Mouse (Mus musculus) forelimb bud, embryonic 11.5 days (tissue): ENCODE results near the gene Nr1i3.
"Not testable (repeated sequence)": the region's sequence is repeated elsewhere in the genome, so short reads cannot be mapped to it uniquely, and the experiment has no call there.

ENCODE experiments used
- DNase-seq: peaks from one replicate; pipeline ENCODE4 v3.0.0-alpha.2; 2012; ENCODE audit warnings: low read depth, low spot score

Gene Nr1i3

DNA sequence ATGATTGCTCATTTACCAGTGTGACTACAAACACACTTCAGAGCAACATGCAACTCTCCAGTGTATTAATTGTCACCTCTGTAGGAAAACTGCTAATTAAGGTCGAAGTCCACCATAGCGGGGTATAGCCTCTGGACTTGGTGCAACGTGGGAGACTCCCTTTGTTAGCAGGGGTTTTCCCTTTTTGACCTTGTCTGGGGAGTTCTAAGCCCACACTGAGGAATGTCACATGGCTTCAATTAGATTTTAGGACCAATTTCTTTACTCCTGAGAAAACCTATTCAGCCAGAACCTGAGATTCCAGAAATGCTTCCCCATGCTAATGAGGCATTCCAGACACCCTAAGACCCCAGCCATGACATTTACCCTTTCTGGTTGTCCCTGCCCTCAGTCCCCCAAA, 16.4 kb downstream of the Nr1i3 start:
- DNase-seq = peak; percentile 72

DNA sequence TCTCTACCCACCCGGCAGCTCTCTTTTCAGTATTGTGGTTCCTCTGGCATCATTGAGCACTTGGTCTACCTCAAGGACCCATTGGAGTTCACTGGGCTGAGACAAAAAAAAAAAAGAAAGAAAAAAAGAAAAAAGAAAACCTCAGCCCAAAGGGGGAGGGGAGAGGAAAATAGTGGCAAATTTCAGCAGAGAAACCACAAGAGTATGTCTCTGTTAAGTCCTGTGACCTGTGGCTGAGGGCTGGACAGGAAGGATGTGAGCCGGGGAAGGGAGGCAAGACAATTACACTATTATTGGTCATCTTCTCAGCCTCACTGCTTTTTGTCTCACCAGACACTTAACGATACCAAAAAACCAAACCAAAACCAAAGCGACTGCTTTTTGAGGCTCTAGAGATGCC, 18.1 kb downstream of the Nr1i3 start:
- no peak for DNase-seq

DNA sequence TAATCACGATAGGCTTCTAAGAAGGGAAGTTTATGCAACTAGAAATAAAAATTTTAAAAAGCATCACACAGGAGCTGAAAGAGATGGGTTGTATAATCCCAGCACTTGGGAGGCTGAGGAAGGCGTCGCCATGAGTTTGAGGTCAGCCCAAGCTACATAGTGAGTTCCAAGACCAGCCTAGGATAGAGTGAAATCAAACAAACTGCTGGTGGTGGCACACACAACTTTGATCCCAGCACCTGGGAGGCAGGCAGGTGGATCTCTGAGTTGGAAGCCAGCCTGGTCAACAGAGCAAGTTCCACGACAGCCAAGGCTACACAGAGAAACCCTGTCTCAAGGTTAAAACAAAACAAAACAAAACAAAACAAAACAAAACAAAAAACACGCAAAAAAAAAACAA, 18.6 kb downstream of the Nr1i3 start:
- DNase-seq = no peak

DNA sequence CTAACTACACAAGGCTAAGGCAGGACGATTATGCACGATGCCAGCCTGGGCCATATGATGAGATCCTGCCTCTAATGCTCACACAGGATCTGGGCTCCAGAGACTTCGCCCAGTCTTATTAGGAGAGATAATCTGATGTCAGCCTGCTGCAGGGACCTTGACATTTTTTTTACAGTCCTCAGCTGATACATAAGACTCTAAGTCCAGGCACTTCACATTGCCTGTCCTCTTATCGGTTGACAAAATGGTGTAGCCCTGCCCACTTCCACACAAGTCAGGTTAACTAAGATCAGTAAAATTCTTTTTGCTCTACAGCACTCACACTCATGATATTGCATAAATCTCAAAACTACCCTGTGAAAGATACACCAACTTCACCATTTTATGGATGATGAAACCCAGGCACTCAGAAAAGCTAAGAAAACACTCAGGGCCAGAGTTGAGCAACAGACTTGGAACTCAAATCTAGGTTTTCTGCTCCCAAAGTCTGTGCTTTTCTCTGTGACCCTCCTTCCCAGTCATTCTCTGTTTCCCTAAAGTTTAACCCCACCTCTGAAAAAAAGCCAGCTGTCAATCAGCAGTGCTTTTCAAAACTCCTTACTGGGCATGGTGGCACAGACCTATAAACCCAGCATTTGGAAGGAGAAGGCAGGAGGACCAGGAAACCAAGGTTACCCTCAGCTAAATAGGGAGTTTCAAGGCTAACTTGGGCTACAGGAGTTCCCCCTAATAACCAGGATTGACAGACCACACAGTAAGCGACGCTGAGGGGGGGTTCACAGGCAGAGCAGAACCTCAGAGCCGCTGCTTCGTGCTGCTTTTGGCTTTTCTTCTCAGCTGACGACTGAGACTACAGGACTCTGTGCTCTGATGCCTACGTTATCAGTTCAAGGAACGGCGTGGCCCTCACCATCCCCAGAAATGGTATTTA, 19.3 kb downstream of the Nr1i3 start:
- DNase-seq = no peak

DNA sequence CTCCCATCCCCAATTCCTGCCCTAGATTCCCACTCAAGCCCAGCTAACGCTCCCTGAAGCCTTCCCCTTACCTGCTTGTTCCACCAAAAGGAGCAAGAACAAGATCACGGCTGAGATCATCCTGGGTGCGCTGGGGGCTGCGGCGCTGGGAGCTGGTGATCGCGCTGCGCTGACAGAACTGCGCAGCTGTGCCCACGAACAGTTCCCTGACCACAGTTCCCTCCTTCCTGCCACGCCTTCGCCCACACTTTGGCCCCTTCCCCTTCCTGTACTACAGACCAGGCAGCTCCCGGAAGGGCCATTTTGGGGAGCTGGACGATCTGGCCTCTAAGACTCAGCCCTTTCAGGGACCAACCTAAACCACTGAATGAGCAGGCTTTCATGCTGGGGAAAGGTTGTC, 20.4 kb downstream of the Nr1i3 start, which contains the start of gene Fcer1g:
Gene Fcer1g (minus strand): TSS at position 240 of the 400 bp plus-strand sequence.
- no peak for DNase-seq

DNA sequence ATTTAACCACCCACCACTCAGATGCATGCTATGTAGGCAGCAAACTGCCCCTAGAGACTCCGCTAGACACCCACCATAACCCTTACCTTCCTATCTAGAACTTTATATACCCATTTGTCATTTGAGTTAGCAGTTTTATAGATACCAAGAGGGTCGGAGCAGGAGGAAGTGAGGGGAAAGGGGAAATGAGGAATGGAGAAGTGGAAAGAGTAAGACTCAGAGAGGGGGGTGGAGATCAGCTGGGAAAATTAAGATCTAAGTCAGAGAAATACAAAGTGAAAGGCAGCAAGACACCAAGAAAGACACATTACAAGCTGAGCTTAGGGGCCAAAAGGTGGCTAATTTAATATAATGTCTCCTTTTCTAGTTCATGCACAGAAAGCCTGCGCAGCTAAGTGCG, 20.8 kb downstream of the Nr1i3 start:
- DNase-seq = no peak

DNA sequence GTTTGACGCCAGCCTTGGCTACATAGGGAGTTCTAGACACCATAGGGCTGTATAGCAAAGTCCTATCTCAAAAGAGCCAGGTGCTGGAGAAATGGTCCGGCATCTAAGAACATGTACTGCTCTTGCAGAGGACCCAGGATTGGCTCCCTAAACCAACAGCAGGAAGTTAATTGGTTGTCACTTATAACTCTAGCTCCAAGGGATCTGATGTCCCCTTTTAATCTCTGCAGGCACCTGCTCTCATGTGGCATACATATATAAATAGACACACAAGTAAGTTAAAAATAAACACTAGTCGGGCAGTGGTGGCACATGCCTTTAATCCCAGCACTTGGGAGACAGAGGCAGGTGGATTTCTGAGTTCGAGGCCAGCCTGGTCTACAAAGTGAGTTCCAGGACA, 22.0 kb downstream of the Nr1i3 start:
- DNase-seq = no peak

DNA sequence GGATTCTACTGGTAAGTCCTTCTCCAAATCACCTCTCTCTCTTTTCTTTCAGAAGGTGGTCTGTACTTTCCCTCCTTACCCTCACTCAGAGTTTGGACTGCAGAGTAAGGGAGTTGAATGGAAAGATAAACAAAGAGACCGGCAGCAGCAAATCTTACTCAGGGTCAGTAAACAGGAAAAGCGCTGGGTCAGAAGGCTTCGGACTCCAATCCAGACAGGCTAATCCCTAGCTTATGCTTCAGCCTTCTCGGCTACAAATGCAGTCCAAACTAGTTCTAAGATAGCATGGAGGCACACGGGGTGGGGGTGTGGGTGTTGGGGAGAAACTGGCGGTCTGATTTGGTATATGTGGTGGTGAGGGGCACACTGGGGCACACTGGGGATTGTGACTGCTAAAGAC, 23.7 kb downstream of the Nr1i3 start:
- DNase-seq = no peak

DNA sequence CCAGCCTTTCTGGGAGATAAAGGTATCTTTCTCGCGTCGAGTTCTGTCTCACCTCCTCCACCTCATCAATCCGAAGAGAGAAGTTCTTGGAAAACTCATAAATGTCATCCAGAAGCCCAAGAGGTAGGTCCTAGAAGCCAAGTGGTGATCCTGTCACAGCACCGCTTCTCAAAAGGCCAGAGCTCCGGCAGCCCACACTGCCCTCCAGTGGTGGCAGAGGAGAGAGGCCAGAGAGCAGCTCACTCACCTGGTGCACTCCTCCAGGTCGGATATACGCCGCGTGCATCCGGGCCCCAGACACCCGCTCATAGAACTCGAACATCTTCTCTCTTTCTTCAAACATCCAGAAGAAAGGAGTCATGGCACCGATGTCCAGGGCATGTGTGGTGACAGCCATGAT, 24.7 kb downstream of the Nr1i3 start:
- DNase-seq = no peak

DNA sequence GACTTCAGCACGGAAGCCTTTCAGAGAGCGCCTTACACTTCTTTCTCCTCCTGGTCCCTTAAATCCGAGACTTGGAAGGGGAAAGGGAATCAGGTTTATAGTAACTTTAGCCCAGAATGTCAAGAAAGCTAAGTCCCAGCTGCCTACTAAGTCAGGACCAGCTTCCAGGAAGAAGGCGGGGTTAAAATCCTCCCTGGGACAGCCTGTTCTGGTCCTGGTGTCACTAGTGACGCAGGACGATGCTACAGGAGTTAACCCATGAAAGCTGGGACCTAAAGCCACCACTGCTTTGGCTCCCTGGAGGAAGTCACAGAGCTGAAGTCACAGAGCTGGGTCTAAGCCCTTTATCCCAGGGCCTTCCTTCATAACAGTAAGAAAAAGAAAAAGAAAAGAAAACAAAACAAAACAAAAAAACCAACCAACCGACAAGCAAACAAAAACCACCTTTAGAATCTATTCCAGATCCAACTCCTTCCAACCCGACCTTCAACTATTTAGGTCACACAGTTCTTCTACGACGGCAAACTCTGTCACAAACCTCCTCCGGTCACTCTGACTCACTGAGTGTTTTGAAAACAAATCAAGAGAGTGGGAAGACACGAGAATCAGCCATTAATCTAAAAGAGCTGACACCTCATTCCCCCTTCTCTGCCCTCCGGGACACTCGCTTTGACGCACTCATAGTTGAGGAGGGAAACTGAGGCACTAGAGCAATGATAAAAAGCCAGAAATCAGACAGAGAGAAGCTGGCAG, 26.4 kb downstream of the Nr1i3 start:
- no peak for DNase-seq

DNA sequence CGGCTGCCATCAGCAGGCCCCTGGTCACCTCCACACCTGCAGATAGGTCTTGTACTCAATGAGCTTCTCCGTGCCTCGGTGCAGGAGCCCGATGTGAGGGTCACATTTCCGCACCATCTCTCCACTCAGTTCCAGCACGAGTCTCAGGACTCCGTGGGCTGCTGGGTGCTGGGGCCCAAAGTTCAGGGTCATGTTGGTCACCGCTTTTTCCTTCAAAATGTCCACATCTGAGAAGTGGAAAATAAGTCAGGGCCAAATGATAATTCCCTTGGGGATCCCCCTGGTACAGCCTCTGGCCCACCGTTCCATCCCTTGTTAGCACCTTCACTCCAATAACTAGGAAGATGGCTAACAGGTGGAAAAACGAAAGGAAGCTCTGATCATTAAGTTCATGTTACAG, 27.1 kb downstream of the Nr1i3 start:
- no peak for DNase-seq

DNA sequence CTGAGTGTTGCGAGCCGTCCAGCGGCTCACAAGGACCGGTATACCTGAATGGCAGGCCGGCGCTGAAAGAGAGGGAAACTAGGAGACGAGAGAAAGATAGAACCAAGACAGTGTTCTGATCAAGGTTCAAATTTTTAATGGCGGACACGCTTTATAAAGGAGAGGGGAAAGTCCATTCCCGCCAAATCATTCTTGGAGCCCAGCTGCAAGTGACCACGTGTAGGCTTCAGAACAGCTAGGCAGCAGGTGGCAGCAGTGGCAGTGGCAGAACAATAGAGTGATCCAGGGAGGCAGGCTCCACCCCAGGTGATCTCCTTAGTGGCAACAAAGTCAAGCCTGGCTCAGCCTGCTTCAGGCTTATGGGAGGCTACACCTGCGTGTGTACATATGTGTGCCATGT, 28.2 kb downstream of the Nr1i3 start:
- not testable (repeated sequence) for DNase-seq

DNA sequence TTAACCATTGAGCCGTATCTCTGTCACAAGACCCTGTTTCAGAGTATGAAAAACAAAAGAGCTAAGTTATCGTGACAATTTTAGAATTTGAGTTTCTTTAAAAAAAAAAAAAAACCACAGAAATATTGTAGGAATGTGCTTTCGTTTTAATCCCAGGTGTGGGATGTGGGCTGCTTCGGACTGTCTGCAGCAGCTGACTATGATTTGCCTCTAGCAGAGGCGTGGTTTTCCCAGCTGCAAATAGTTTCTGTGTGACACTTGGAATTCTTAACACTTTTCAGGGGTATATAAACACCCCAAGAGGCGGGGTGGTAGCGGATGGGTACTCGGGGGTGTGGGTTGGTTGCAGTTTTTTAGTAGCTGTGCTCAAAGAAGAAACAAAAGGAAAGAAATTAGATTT, 31.6 kb downstream of the Nr1i3 start:
- DNase-seq = no peak

DNA sequence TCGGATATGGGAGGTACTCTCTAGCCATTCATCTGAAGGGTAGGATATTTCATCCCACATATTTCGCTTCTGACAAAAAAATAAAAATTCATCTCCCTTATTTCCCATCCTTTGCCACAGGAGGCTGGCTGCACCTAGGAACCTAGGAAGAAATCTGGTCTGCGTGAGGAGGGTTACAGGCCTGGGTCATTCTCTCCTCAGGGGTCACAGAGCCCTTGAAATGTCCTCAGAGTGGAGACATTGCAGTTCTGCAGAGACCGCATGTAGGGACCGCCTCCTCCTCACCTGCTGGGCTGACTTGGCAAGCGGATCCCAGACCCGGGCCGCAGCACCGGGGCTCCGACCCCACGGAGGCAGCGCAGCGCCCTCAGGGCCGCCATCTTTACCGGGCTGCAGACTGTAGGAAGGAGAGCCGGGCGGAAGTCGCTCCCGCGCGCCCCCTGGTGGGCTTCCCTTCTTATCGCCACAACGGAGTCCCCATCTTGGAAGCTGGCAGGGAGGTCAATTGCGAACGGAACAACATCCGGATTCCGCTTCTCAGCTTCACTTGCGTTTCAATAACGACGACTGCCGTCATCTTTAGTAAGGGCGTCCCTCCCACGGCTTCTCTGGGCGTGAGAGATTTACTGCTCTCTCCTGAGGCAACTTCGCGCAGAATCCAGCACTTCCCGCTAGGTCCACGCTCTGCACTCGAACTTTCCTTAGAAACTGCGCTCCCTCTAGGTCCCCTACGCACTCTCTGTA, 33.1 kb downstream of the Nr1i3 start:
- peak; percentile 97 for DNase-seq

DNA sequence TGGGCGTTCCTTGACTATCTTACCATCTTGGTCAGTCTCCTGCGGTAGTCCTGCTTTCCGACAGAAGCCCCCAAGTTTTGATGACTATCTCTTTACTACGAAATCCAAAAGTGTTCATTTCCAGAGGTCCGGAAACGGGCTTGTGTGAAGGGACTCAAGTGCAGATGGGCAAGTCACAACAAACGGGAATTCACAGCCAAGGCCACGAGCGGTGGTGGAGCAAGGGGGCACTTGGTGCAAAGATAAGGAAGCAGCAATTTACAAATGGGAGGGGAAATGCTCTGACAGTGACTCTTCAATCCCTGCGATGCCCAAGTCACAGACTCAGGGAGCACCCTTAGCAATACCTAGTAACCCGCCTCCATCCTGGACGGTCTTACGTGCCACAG, 33.7 kb downstream of the Nr1i3 start:
- no peak for DNase-seq

DNA sequence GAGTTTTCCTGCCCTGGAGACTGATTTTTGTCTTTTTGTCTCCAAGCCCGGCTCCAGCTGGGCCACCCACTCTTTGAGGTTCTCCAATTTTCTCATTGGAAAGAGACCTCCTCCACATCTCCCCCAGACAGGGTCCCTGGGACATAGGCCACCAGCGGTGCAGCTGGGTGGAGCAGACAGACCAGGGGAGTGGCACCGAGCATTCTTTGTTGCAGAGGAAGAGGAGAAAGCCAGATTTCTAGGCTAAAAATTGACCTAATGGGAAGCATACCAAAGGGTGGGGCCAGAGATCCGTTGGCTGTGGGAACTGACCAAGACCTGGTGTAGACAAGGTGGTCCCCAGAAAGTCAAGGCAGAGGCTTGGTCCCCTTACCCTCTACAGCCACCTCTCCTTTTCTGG, 34.1 kb downstream of the Nr1i3 start:
- no peak for DNase-seq

DNA sequence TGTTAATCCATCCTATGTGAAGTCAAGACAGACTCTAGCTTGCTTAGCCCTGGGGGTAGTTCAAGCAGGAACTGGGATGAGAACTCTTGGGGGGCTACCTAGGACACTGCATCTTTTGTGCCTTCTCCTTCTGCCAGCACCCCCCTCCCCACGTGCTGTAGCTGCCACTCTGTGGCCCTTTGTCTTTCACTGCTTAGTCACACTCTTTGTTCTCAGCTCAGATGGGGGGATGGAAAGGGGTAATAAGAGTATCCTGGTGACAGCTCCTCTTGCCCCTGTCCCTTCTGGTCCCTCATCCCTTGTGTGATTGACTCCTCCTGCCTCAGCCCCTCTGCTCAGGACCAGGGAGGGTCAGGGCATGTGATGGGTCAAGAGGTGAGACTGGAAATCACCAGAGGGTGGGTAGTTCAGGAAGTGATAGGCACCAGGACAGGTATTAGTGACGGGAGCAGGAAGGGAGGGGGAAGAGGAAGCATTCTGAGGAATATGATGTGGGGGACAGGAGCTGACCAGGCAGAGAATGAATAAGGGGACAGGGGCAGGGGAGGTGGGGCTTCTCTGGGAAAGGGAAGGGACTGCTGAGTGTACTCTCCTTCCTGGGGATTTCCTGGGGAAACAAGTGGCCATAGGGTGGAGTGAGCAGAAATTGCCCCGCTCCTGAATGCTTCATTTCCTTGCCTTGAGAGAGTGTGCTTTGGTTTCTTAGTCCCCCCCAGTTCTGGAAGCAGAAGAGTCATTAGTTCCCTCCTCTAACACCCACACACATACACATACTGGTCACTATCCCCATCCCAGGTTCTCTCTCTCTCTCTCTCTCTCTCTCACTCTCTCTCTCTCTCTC, 34.8 kb downstream of the Nr1i3 start:
- no peak for DNase-seq

DNA sequence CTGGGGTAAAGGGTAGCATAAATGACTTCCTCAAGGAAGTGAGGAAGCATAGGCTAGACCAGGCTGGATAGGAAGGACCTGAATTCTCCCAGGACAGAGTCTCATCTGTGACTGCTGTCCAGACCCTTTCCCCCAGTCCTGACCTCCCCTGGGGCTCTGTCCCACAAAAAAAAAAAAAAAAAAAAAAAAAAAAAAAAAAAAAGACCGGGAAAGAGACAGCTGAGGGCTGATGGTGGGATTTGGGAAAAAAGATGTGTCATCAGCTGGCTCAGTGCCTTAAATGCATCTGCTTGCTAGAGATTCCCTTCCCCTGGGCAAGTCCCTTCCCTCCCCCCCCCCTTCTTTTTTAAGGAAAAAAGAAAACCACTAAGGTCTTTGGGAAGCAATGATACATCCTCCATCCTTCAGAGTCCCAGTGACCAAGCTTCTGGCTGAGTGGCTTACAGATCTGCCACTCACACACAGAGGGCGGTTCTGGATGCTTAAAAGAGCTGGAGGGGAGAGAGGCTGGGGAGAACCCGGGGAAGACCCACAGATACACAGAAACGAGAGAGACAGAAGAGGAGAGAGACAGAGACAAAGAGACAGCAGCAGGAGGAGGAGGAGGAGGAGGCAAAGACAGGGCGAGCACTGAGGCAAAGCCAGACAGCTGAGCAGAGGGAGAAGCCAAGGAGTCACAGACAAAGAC, 36.3 kb downstream of the Nr1i3 start, which contains the start of gene Adamts4:
Gene Adamts4 (plus strand): TSS at position 509 of the 688 bp plus-strand sequence.
- no peak for DNase-seq

DNA sequence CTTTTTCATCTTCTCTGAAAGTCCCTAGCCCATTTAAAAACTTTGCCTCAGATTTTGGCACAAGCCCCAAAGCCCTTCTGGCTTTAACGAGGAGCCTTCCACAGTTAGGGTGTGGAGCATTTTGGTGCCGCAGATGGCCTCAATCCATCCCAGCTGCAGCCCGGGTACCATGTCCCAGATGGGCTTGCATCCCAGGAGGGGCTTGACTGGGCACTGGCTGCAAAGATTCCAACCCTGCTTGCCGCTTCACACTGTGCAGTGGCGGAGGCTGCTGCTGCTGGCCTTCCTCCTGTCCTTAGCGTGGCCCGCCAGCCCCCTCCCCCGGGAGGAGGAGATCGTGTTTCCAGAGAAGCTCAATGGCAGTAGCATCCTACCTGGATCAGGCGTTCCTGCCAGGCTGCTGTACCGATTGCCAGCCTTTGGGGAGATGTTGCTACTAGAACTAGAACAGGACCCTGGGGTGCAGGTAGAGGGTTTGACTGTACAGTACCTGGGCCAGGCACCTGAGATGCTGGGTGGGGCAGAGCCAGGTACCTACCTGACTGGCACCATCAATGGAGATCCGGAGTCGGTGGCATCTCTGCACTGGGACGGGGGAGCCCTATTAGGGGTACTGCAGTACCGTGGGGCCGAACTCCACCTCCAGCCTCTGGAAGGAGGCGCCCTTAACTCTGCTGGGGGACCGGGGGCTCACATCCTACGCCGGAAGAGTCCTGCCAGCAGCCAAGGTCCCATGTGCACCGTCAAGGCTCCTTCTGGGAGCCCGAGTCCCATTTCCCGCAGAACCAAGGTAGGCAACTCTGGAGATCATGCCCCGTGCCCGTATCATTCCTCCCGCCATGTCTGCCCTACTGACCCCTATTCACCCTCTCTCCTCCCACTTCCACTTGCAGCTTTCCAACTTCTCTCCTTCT, 37.2 kb downstream of the Nr1i3 start, which contains the start of gene Ndufs2:
Gene Ndufs2 (minus strand): TSS at position 709 of the 914 bp plus-strand sequence.
- no peak for DNase-seq
